Comparison of ENCODE assay signal across 8 mouse cellular contexts in genomic region chr7:65497733-65498583, GRCm38 (mm10). TPM values are rescaled to one million over a fixed set of nuclear protein-coding genes. Genes with fewer than 3 reads are reported as not detected.
DNase-seq lines count a peak whose midpoint lies in the region; ATAC-seq and TF ChIP-seq lines count a peak whose summit lies in the region.

No protein-coding gene starts in this region.

- peak; percentile 56 for DNase-seq in adrenal gland, adult 8-10 months
- DNase-seq in embryo, embryonic 10.5 days (ENCODE audit: low spot score) = peak; percentile 85
- DNase-seq in gastrocnemius, postnatal 4 days (ENCODE audit: low spot score in 2 of 2) = peak; percentile 50 to 73
- peak; percentile 63 to 73 for DNase-seq in left cerebral cortex, adult 2 months (ENCODE audit: extremely low spot score in 1 of 2, low spot score in 2 of 2)
- DNase-seq in midbrain, embryonic 11.5 days (ENCODE audit: low spot score, missing footprints) = peak; percentile 97
- peak; percentile 19 for DNase-seq in skeletal muscle tissue, adult 2 months (ENCODE audit: low read depth, low spot score)

- 53% methylated on average over 12 of the region's 12 CpGs for WGBS in intestine, embryonic 15.5 days
- 53% methylated on average over 12 of the region's 12 CpGs for WGBS in midbrain, embryonic 11.5 days

- peak; percentile 89 for TF ChIP-seq CTCF in left cerebral cortex, adult 2 months (IDR thresholded peaks at IDR 0.05)

- peak; percentile 89 for ATAC-seq in intestine, embryonic 15.5 days
- peak; percentile 67; the same call in 1 of the 2 replicates for ATAC-seq in midbrain, embryonic 11.5 days (ENCODE audit: low FRiP score)
- ATAC-seq in megakaryocyte, adult 5-6 weeks (ENCODE audit: poor library complexity, severe bottlenecking) = no peak

- H3K27me3 ChIP-seq in intestine, embryonic 15.5 days (replicated peaks) = no peaks in the 10 kb centered on the region
- no peaks in the 10 kb centered on the region for H3K27me3 ChIP-seq in midbrain, embryonic 11.5 days (ENCODE audit: control insufficient read depth, insufficient read depth, low read length)

- H3K36me3 ChIP-seq in intestine, embryonic 15.5 days = no peaks in the 10 kb centered on the region
- H3K36me3 ChIP-seq in midbrain, embryonic 11.5 days (ENCODE audit: control insufficient read depth, insufficient read depth, low read length) = no peaks in the 10 kb centered on the region

- H3K27ac ChIP-seq in intestine, embryonic 15.5 days = no peak overlapping the region
- no peak overlapping the region; the same call in 1 of the 2 replicates for H3K27ac ChIP-seq in left cerebral cortex, adult 2 months
- no peak overlapping the region for H3K27ac ChIP-seq in midbrain, embryonic 11.5 days (ENCODE audit: low read depth, low read length)

- H3K9me3 ChIP-seq in intestine, embryonic 15.5 days = no peaks in the 10 kb centered on the region
- no peaks in the 10 kb centered on the region for H3K9me3 ChIP-seq in midbrain, embryonic 11.5 days (ENCODE audit: control insufficient read depth, low read length)

- intact Hi-C loops in left cerebral cortex, adult 2 months (cut with DNase I) = no loop called here

- no peaks in the 10 kb centered on the region for H3K4me1 ChIP-seq in intestine, embryonic 15.5 days (replicated peaks)
- no peaks in the 10 kb centered on the region for H3K4me1 ChIP-seq in midbrain, embryonic 11.5 days (ENCODE audit: control insufficient read depth, insufficient read depth, low read length)

- H3K4me2 ChIP-seq in intestine, embryonic 15.5 days (replicated peaks) = no peak overlapping the region
- H3K4me2 ChIP-seq in midbrain, embryonic 11.5 days = no peak overlapping the region

- no peak overlapping the region for H3K9ac ChIP-seq in intestine, embryonic 15.5 days
- H3K9ac ChIP-seq in midbrain, embryonic 11.5 days (ENCODE audit: low read length) = no peak overlapping the region

- no peak overlapping the region for H3K4me3 ChIP-seq in intestine, embryonic 15.5 days (replicated peaks)
- no peak overlapping the region for H3K4me3 ChIP-seq in left cerebral cortex, adult 2 months
- no peak overlapping the region for H3K4me3 ChIP-seq in midbrain, embryonic 11.5 days (ENCODE audit: low read depth, low read length)

RNA-seq across cellular contexts. Expression of gene Tjp1, which starts 29.6 kb away (rescaled TPM):
- 100 to 1,000 TPM in 2 of 4 experiments, 10 to 100 TPM in 2; 93.8 to 132 (median 112) TPM for total RNA-seq in adrenal gland, adult 8-10 months (2022)
- 10 to 100 TPM; 71.2 to 73.6 TPM for total RNA-seq in gastrocnemius, postnatal 4 days (2021)
- 26.4 TPM in 2 replicates for polyA plus RNA-seq in intestine, embryonic 15.5 days (2015; fragmentation: Nextera tagmentation; extraction: Ambion mirVana)
- total RNA-seq in left cerebral cortex, adult 2 months (2021) = 100 to 1,000 TPM; 148 to 153 TPM
- polyA plus RNA-seq in midbrain, embryonic 11.5 days (2014; fragmentation: Nextera tagmentation; extraction: Ambion mirVana) = 21.7 and 26.8 TPM in 2 replicates
- total RNA-seq in megakaryocyte, adult 5-6 weeks (2015) = 0.13 and 0.52 TPM in 2 replicates
- 0.22 and 3.1 TPM in 2 replicates for total RNA-seq in megakaryocyte, adult 5-6 weeks (2017)

Comparison
In these comparisons a context has a peak if more than half of its experiments do, and no peak if none do; other contexts are left out.
1. DNase-seq: peak in every context shown above with its lines; median percentile 97 in midbrain, embryonic 11.5 days; 85 in embryo, embryonic 10.5 days; 68 in left cerebral cortex, adult 2 months; 62 in gastrocnemius, postnatal 4 days; 56 in adrenal gland, adult 8-10 months; 19 in skeletal muscle tissue, adult 2 months.
2. RNA of gene Tjp1, which starts 29.6 kb away (total RNA-seq): 148 to 153 TPM in left cerebral cortex, adult 2 months, 93.8 to 132 TPM in adrenal gland, adult 8-10 months and 71.2 to 73.6 TPM in gastrocnemius, postnatal 4 days; 0.13 to 3.1 TPM in megakaryocyte, adult 5-6 weeks; every median in the first group is over 10 times any median in the second.